Mouse (Mus musculus) midbrain, embryonic 13.5 days (tissue): ENCODE data around the gene Npas2. TPM values are rescaled to one million over a fixed set of nuclear protein-coding genes. Genes with fewer than 3 reads are reported as not detected.

ENCODE experiments used
- ATAC-seq: fragments of 200-750 bp; cut with Nextera tagmentation; 2 replicates; pipeline ENCODE4 v1.8.0; 2017; ENCODE audit warnings: mild to moderate bottlenecking, moderate TSS enrichment, moderate library complexity
- H3K27ac ChIP-seq: fragments of 300-500 bp; sonication (generic); 2 replicates; pipeline ENCODE4 v1.5.1; 2015; ENCODE audit warnings: inconsistent platforms, mild to moderate bottlenecking, moderate library complexity
- H3K27me3 ChIP-seq: fragments of 300-500 bp; sonication (generic); 2 replicates; pipeline ENCODE4 v1.6.1; 2015; ENCODE audit warnings: mild to moderate bottlenecking, inconsistent platforms
- H3K36me3 ChIP-seq: fragments of 300-500 bp; sonication (generic); 2 replicates; pipeline ENCODE4 v1.6.1; 2015; ENCODE audit warnings: mild to moderate bottlenecking, inconsistent platforms
- H3K4me1 ChIP-seq: fragments of 300-500 bp; sonication (generic); replicated peaks from 2 replicates; pipeline ENCODE4 v1.6.1; 2015; ENCODE audit warnings: inconsistent platforms
- H3K4me2 ChIP-seq: fragments of 300-500 bp; sonication (generic); replicated peaks from 2 replicates; pipeline ENCODE4 v1.6.1; 2015; ENCODE audit warnings: moderate library complexity, mild to moderate bottlenecking, inconsistent platforms
- H3K4me3 ChIP-seq: fragments of 300-500 bp; sonication (generic); replicated peaks from 2 replicates; pipeline ENCODE4 v1.5.1; 2015; ENCODE audit warnings: mild to moderate bottlenecking, inconsistent platforms
- H3K9ac ChIP-seq: fragments of 300-500 bp; sonication (generic); replicated peaks from 2 replicates; pipeline ENCODE4 v1.6.1; 2015; ENCODE audit warnings: mild to moderate bottlenecking, inconsistent platforms
- H3K9me3 ChIP-seq: fragments of 300-500 bp; sonication (generic); 2 replicates; pipeline ENCODE4 v1.6.1; 2016; ENCODE audit warnings: mild to moderate bottlenecking, inconsistent platforms
- WGBS: fragments of 180-500 bp; shearing (Covaris S2); methylation state at CpG from one replicate; pipeline ENCODE4 v1.1.7; 2015; 5-methylcytosine and 5-hydroxymethylcytosine counted together
- polyA plus RNA-seq: library from polyadenylated mRNA; unstranded; fragments of >200 nt; fragmentation: Nextera tagmentation; extraction: Ambion mirVana; gene quantifications from 2 replicates; pipeline ENCODE4 v1.2.1, GENCODE M21; 2015

The Npas2 gene
- polyA plus RNA-seq, 1 experiment from 2014 or later, result 0.46 TPM

- Histone ChIP-seq H3K36me3 (no peaks in the 10 kb centered on the region), H3K27ac (no peak overlapping the region), H3K4me1 (no peaks in the 10 kb centered on the region), H3K4me2 (no peak overlapping the region), H3K9ac (no peak overlapping the region), H3K9me3 (0 out of 2 replicates have a peak, but pooled peaks cover 8% of the 10 kb centered on the region), H3K27me3 (no peaks in the 10 kb centered on the region), H3K4me3 (no peak overlapping the region)
- WGBS, result 85% methylated on average over 8 of the region's 8 CpGs
- no peak for ATAC-seq
Observed at GRCm38 (mm10) chr1:39260183-39260978, 66.8 kb downstream of the Npas2 start.

GRCm38 (mm10) chr1:39266843-39267512 lies 73.4 kb downstream of the Npas2 start:
- Histone ChIP-seq H3K27me3 (no peaks in the 10 kb centered on the region), H3K4me1 (peaks cover 7% of the 10 kb centered on the region), H3K4me3 (no peak overlapping the region), H3K9me3 (no peaks in the 10 kb centered on the region), H3K9ac (no peak overlapping the region), H3K36me3 (no peaks in the 10 kb centered on the region), H3K4me2 (no peak overlapping the region), H3K27ac (no peak overlapping the region)
- WGBS, result 63% methylated on average over 9 of the region's 9 CpGs
- 0 out of 2 replicates have a peak, but pooled peaks have one; percentile 11 for ATAC-seq

- Histone ChIP-seq H3K4me1 (no peaks in the 10 kb centered on the region), H3K27me3 (no peaks in the 10 kb centered on the region), H3K4me2 (no peak overlapping the region), H3K9ac (no peak overlapping the region), H3K4me3 (no peak overlapping the region), H3K27ac (no peak overlapping the region), H3K9me3 (no peaks in the 10 kb centered on the region), H3K36me3 (no peaks in the 10 kb centered on the region)
- no peak for ATAC-seq
- WGBS, result 88% methylated on average over 6 of the region's 6 CpGs
Observed at GRCm38 (mm10) chr1:39272976-39273375, 79.4 kb downstream of the Npas2 start.

- no peak for ATAC-seq
- Histone ChIP-seq H3K27me3 (no peaks in the 10 kb centered on the region), H3K4me2 (no peak overlapping the region), H3K27ac (no peak overlapping the region), H3K9me3 (no peaks in the 10 kb centered on the region), H3K4me1 (peaks cover 4% of the 10 kb centered on the region; the same call in 1 of the 2 replicates), H3K4me3 (no peak overlapping the region), H3K36me3 (no peaks in the 10 kb centered on the region), H3K9ac (no peak overlapping the region)
- 93% methylated on average over 7 of the region's 7 CpGs for WGBS
Observed at GRCm38 (mm10) chr1:39280391-39280790, 86.9 kb downstream of the Npas2 start.

- H3K36me3 ChIP-seq, result no peaks in the 10 kb centered on the region
- no peak overlapping the region for H3K9ac ChIP-seq
- no peak overlapping the region for H3K4me3 ChIP-seq
- H3K4me1 ChIP-seq, result peaks cover 4% of the 10 kb centered on the region; the same call in 1 of the 2 replicates
- no peak overlapping the region for H3K27ac ChIP-seq
- H3K4me2 ChIP-seq, result no peak overlapping the region
- 0 out of 2 replicates have a peak, but pooled peaks have one; percentile 40 for ATAC-seq
- WGBS, result 70% methylated on average over 15 of the region's 15 CpGs
- no peaks in the 10 kb centered on the region for H3K9me3 ChIP-seq
- no peaks in the 10 kb centered on the region for H3K27me3 ChIP-seq
Observed at GRCm38 (mm10) chr1:39280989-39281875, 87.7 kb downstream of the Npas2 start.

GRCm38 (mm10) chr1:39281888-39282287 lies 88.4 kb downstream of the Npas2 start:
- H3K4me2 ChIP-seq, result no peak overlapping the region
- H3K27ac ChIP-seq, result no peak overlapping the region
- no peaks in the 10 kb centered on the region for H3K36me3 ChIP-seq
- no peak for ATAC-seq
- no peaks in the 10 kb centered on the region for H3K9me3 ChIP-seq
- no peak overlapping the region for H3K4me3 ChIP-seq
- 75% methylated on average over 5 of the region's 5 CpGs for WGBS
- H3K27me3 ChIP-seq, result no peaks in the 10 kb centered on the region
- peaks cover 4% of the 10 kb centered on the region; the same call in 1 of the 2 replicates for H3K4me1 ChIP-seq
- no peak overlapping the region for H3K9ac ChIP-seq

- no peak for ATAC-seq
- no peaks in the 10 kb centered on the region for H3K36me3 ChIP-seq
Observed at GRCm38 (mm10) chr1:39283323-39283722, 89.8 kb downstream of the Npas2 start.

GRCm38 (mm10) chr1:39284786-39285185 lies 91.3 kb downstream of the Npas2 start:
- Histone ChIP-seq H3K4me1 (peaks cover 7% of the 10 kb centered on the region; the same call in 1 of the 2 replicates), H3K27ac (no peak overlapping the region), H3K36me3 (no peaks in the 10 kb centered on the region), H3K9ac (no peak overlapping the region), H3K27me3 (no peaks in the 10 kb centered on the region), H3K4me3 (no peak overlapping the region), H3K4me2 (no peak overlapping the region), H3K9me3 (no peaks in the 10 kb centered on the region)
- 91% methylated on average over 16 of the region's 16 CpGs for WGBS
- ATAC-seq, result no peak

More at GRCm38 (mm10) chr1:39283323-39283722, 89.8 kb downstream of the Npas2 start:
- Histone ChIP-seq H3K27ac (no peak overlapping the region), H3K27me3 (no peaks in the 10 kb centered on the region), H3K9ac (no peak overlapping the region), H3K4me2 (no peak overlapping the region), H3K4me1 (peaks cover 7% of the 10 kb centered on the region; the same call in 1 of the 2 replicates), H3K4me3 (no peak overlapping the region), H3K9me3 (no peaks in the 10 kb centered on the region)
- 87% methylated on average over 7 of the region's 7 CpGs for WGBS

- no peak for ATAC-seq
- Histone ChIP-seq H3K9ac (no peak overlapping the region), H3K27me3 (no peaks in the 10 kb centered on the region), H3K36me3 (no peaks in the 10 kb centered on the region), H3K4me1 (0 out of 2 replicates have a peak, but pooled peaks cover 3% of the 10 kb centered on the region), H3K27ac (no peak overlapping the region), H3K4me3 (no peak overlapping the region), H3K4me2 (no peak overlapping the region), H3K9me3 (no peaks in the 10 kb centered on the region)
- WGBS, result 95% methylated on average over 9 of the region's 9 CpGs
Observed at GRCm38 (mm10) chr1:39287076-39287475, 93.5 kb downstream of the Npas2 start.

- H3K9me3 ChIP-seq, result no peaks in the 10 kb centered on the region
- ATAC-seq, result no peak
- H3K27me3 ChIP-seq, result no peaks in the 10 kb centered on the region
- WGBS, result 71% methylated on average over 4 of the region's 4 CpGs
- H3K36me3 ChIP-seq, result no peaks in the 10 kb centered on the region
- no peak overlapping the region for H3K4me3 ChIP-seq
- H3K4me1 ChIP-seq, result 0 out of 2 replicates have a peak, but pooled peaks cover 3% of the 10 kb centered on the region
- H3K9ac ChIP-seq, result no peak overlapping the region
- H3K4me2 ChIP-seq, result no peak overlapping the region
- no peak overlapping the region for H3K27ac ChIP-seq
Observed at GRCm38 (mm10) chr1:39287831-39288230, 94.3 kb downstream of the Npas2 start.

GRCm38 (mm10) chr1:39288425-39288824 lies 94.9 kb downstream of the Npas2 start:
- WGBS, result 72% methylated on average over 3 of the region's 3 CpGs

More at GRCm38 (mm10) chr1:39288425-39288824, 94.9 kb downstream of the Npas2 start:
- Histone ChIP-seq H3K36me3 (no peaks in the 10 kb centered on the region), H3K9ac (no peak overlapping the region), H3K4me2 (no peak overlapping the region), H3K4me3 (no peak overlapping the region), H3K9me3 (no peaks in the 10 kb centered on the region), H3K27me3 (no peaks in the 10 kb centered on the region), H3K27ac (no peak overlapping the region), H3K4me1 (0 out of 2 replicates have a peak, but pooled peaks cover 3% of the 10 kb centered on the region)
- ATAC-seq, result no peak
